Mouse (Mus musculus): ENCODE measurements around the gene Znrf1.

DNA sequence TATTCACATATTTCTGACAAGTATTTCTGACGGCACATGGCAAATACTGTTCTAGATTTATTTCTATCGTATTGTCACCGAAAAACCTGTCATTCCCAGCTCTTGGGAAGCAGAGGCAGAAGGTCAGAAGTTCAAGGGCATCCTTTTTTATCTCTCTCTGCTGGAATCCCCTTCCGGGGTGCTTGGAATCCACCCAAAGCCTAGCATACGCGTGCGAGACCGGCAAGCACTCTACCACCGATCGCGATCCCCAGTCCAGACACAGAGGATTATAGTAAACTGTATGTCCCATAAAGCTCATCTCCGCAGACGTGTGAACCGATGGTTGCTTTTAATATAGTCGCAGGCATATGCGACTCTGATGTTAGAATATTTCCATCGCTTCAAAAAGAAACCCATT is 4.3 kb upstream of the Znrf1 start:
- TF ChIP-seq CTCF (IDR thresholded peaks at IDR 0.05; ENCODE audit: extremely low read depth, insufficient read depth, low read length) (no peak), POLR2A (IDR thresholded peaks at IDR 0.05; ENCODE audit: extremely low read depth, insufficient read depth, low read length) (no peak)
